Mouse (Mus musculus) MN1 (cell line): ENCODE results near the gene Hoxc8.
A peak's percentile ranks its signal among the peaks of the same experiment; 100 is the strongest.

Source experiments
- DNase-seq: peaks from one replicate; pipeline ENCODE4 v3.0.0-alpha.2; 2016; ENCODE audit warnings: low spot score

Gene Hoxc8

GRCm38 (mm10) chr15:102965003-102965891 is 25.2 kb upstream of the Hoxc8 start:
- DNase-seq: no peak

- peak; percentile 99 for DNase-seq
These were observed 24.3 kb upstream of the Hoxc8 start for GRCm38 (mm10) chr15:102965892-102966775.

GRCm38 (mm10) chr15:102966776-102967311 is 23.6 kb upstream of the Hoxc8 start, which contains the start of gene Hoxc10:
Gene Hoxc10, plus strand, starts transcription at chr15:102966796.
- peak; percentile 79 for DNase-seq

- no peak for DNase-seq
These were observed 23.2 kb upstream of the Hoxc8 start, which contains the start of gene Hoxc5 for GRCm38 (mm10) chr15:102967312-102967510. Gene Hoxc5, plus strand, starts transcription at chr15:102967443.

- DNase-seq: peak; percentile 74
These were observed 22.7 kb upstream of the Hoxc8 start for GRCm38 (mm10) chr15:102967511-102968397.

GRCm38 (mm10) chr15:102969296-102969695 is 21.1 kb upstream of the Hoxc8 start:
- DNase-seq: no peak

- DNase-seq: no peak
These were observed 19.7 kb upstream of the Hoxc8 start for GRCm38 (mm10) chr15:102970740-102971139.

- DNase-seq: no peak
These were observed 18.2 kb upstream of the Hoxc8 start for GRCm38 (mm10) chr15:102972254-102972653.

GRCm38 (mm10) chr15:102972753-102973152 is 17.7 kb upstream of the Hoxc8 start:
- DNase-seq: no peak

GRCm38 (mm10) chr15:102975034-102975433 is 15.4 kb upstream of the Hoxc8 start:
- no peak for DNase-seq

- peak; percentile 71 for DNase-seq
These were observed 14.7 kb upstream of the Hoxc8 start for GRCm38 (mm10) chr15:102975688-102976111.

- DNase-seq: peak; percentile 71
These were observed 14.2 kb upstream of the Hoxc8 start, which contains the start of gene Hoxc9 for GRCm38 (mm10) chr15:102976171-102976570. Gene Hoxc9, plus strand, starts transcription at chr15:102976439.

GRCm38 (mm10) chr15:102976631-102977422 is 13.6 kb upstream of the Hoxc8 start:
- peak; percentile 57 for DNase-seq

- peak; percentile 66 for DNase-seq
These were observed 12.9 kb upstream of the Hoxc8 start for GRCm38 (mm10) chr15:102977423-102977974.

- DNase-seq: no peak
These were observed 11.5 kb upstream of the Hoxc8 start for GRCm38 (mm10) chr15:102978615-102979515.

GRCm38 (mm10) chr15:102979936-102980335 is 10.5 kb upstream of the Hoxc8 start:
- DNase-seq: no peak

GRCm38 (mm10) chr15:102980352-102980751 is 10.1 kb upstream of the Hoxc8 start:
- DNase-seq: no peak

GRCm38 (mm10) chr15:102980912-102981311 is 9.5 kb upstream of the Hoxc8 start:
- DNase-seq: peak; percentile 76
